Mouse (Mus musculus) thymus, adult 2 months (tissue): ENCODE results near the gene Apoe.

ENCODE experiments used
- CTCF ChIP-seq: fragments of 200-500 bp; IDR thresholded peaks from 2 replicates; pipeline ENCODE4 v1.5.1; 2012; ENCODE audit warnings: mild to moderate bottlenecking, control low read depth, low read length, moderate library complexity, borderline replicate concordance; ENCODE audit not compliant: control insufficient read depth, poor library complexity, insufficient read depth; ENCODE audit errors: extremely low read depth
- POLR2A ChIP-seq: fragments of 200-500 bp; IDR thresholded peaks from 2 replicates; pipeline ENCODE4 v1.6.1; 2012; ENCODE audit warnings: mild to moderate bottlenecking, low read length, control low read depth, moderate library complexity; ENCODE audit not compliant: control insufficient read depth, poor library complexity, insufficient read depth; ENCODE audit errors: extremely low read depth

DNA sequence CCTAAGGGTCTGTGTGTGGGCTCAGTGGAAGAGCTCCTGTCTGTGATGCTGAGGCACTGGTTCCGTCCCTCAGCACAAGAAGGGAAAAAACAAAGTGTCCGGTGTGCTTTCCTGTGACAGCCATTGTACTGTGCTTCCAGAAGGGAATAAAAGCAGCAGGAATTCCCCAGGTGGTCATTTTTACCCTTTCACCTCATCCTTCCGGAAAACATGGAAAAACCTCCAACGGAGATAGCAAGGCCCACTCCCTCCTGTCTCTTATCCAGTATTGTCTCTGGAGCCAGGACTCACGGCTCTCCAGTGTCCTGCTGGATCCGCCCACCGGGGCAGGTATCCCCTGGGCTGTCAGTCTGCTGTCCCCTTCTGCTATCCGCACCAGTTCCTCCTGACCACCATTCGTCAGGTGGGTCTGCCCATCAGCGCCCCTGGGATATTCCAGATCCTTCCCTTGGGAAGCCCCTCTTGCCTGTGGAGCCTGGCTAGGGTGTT is 35.2 kb upstream of the Apoe start:
- TF ChIP-seq CTCF, result no peak
- TF ChIP-seq POLR2A, result no peak
